Mouse (Mus musculus) testis, adult 2 months (tissue): ENCODE data around the gene Nfu1.

ENCODE experiments used
- CTCF ChIP-seq: fragments of 200-500 bp; IDR thresholded peaks from 2 replicates; pipeline ENCODE4 v1.5.1; 2012; ENCODE audit warnings: low read depth, mild to moderate bottlenecking, inconsistent platforms, low read length, moderate library complexity; ENCODE audit not compliant: control insufficient read depth, insufficient read depth, insufficient replicate concordance
- POLR2A ChIP-seq: fragments of 200-500 bp; IDR thresholded peaks from 2 replicates; pipeline ENCODE4 v1.6.1; 2012; ENCODE audit warnings: low read depth, mild to moderate bottlenecking, inconsistent platforms, low read length, moderate library complexity; ENCODE audit not compliant: control insufficient read depth

GRCm38 (mm10) chr6:86978156-86978908 lies 30.7 kb upstream of the Nfu1 start:
- TF ChIP-seq CTCF (no peak), POLR2A (no peak)
